Mouse (Mus musculus) left cerebral cortex, adult 2 months (tissue): ENCODE measurements around the gene 2310033P09Rik. TPM values are rescaled to one million over a fixed set of nuclear protein-coding genes. Genes with fewer than 3 reads are reported as not detected.

Experiments used
- DNase-seq, 2 experiments: peaks; one replicate each; pipeline ENCODE4 v3.0.0; 2021 to 2022; ENCODE audit warnings: low spot score in 2 of 2, mixed read lengths in 1 of 2; ENCODE audit errors: extremely low spot score in 1 of 2
- H3K27ac ChIP-seq: fragments of 200-600 bp; 2 replicates; pipeline ENCODE4 v1.8.1; 2022
- H3K4me3 ChIP-seq: fragments of 200-600 bp; 2 replicates; pipeline ENCODE4 v1.8.1; 2022
- CTCF ChIP-seq: fragments of 200-600 bp; IDR thresholded peaks from 2 replicates; pipeline ENCODE4 v1.8.1; 2022; ENCODE audit warnings: antibody characterized with exemption, mild to moderate bottlenecking, moderate library complexity
- intact Hi-C: fragments of 180-260 bp; cut with DNase I; formaldehyde crosslinking; loops from one replicate; pipeline ENCODE4 v1.15.1; 2025
- total RNA-seq, 2 experiments: library from RNA; stranded (reverse); gene quantifications; 2 replicates each; pipeline ENCODE4 v1.2.3; 2021

Gene 2310033P09Rik
- total RNA-seq, 2 experiments from 2014 or later, result 21.0 to 23.6 TPM

DNA sequence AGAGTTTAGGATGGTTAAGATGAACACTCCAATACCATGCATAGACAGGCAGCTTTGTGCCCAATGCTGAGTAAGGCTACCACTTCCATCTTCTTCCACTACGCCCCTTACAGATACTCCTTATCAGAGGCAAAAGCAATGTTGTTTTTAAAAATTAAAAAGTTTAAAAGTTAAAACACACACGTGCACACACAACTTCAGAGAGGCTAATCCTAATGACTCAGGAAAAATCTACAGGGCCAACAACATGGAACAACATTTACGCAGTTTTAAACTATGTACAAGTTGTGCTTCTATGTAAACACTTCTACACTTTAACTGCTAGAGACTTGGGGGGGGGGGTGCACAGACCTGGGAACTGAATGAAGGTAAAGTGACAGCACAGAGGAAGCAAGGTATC, 15.9 kb downstream of the 2310033P09Rik start:
- H3K4me3 ChIP-seq, result no peak overlapping the region
- DNase-seq, result no peak
- no peak for TF ChIP-seq CTCF
- intact Hi-C loops, result no loop called here
- no peak overlapping the region for H3K27ac ChIP-seq

DNA sequence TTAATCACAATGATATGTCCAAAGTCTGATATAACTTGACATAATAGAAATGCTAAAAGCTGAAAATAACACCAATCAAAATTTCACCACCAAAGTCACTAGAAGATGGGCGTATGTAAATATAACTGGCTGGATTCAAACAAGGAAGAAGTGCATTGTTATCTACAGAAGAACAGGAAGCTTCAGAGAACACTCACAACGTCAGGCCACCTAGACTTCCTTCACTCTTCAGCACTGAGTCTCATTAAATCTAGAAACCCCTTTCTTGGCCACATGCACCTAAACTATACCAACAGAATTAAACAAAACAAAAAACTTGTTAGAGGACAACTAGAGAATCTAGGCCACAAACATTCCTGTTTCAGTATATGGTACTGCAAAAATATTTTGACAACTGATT, 16.3 kb downstream of the 2310033P09Rik start:
- intact Hi-C loops, result no loop called here
- no peak for TF ChIP-seq CTCF
- no peak overlapping the region for H3K4me3 ChIP-seq
- no peak overlapping the region for H3K27ac ChIP-seq
- DNase-seq, result no peak

DNA sequence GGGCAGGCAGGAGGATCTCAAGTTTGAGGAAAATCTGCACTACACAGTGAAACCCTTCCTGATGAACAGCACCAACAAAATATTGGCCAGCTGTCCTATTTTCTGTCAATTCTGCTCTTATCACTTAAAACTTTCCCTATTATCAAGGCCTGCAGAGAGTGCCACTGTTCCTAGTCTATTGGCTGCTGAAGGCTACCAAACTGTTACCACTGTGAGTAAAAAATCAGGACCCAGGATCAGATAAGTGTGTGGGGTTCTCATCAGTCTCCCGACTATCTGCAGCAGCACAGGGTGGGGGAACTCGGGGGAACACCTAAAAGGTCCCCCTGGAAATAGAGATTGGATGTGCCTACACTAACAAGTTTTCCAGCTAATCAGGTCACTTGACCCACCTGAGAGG, 17.0 kb downstream of the 2310033P09Rik start:
- Histone ChIP-seq H3K4me3 (no peak overlapping the region), H3K27ac (no peak overlapping the region)
- intact Hi-C loops, result loop anchor here (5.0 kb wide), 1 partner anchor 262 kb away; no protein-coding TSS in a partner anchor
- DNase-seq, result no peak
- no peak for TF ChIP-seq CTCF

DNA sequence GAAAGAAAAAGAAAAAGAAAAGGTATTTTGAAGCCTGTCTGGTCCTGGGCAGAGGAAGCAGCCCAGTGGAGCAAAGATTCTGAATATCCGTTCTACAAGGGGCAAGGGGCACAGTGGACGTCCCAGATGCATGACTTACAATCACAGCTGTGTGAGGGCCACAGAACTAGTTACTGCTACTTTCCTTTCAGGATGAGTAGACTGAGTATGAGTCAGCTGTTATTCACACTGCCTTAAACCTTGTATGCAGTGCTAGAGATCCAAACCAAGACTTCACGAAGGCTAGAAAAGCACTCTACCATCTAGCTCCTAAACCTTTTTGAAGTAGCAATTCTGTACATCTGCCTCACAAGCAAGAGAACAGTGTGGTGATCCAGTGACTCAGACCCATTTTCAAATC, 18.1 kb downstream of the 2310033P09Rik start:
- TF ChIP-seq CTCF, result no peak
- no peak overlapping the region for H3K27ac ChIP-seq
- intact Hi-C loops, result loop anchor here (5.0 kb wide), 1 partner anchor 261 kb away; no protein-coding TSS in a partner anchor

DNA sequence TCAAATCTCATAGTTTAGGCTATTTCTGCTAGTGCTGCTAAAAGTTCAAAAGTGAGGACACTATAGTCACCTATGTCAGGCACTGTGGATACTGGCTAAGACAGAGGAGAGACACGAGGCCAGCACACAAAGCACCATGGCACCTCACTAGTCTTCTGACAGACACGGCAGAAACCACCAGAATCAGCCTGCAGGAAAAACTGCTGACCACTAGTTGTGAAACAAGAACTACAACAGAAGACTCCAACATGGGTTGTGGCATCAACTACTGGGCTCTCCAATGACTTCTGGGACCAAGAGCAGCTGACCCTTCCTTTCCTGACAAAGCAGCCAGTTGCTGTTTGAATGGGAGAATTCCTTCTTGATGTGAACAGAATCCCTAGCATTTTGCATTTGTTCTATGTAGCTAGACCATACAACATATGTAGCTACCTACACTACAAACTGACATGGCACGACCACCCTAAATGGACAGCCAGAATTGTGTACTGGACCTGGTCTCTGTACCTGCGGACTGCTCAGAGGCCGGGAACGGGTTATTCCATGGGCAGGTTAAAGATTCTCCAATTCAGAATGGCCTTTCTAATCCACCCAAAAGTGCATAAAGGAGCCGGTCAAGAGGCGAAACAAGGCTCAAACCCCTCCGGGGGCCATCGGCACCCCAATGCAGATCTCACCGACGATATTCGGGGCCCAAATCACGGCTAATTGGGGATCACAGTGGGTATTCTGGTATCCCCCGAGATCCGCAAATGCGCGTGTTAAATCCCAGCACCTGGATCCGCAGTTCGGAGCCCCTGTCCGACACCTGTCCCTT, 18.9 kb downstream of the 2310033P09Rik start:
- intact Hi-C loops, result loop anchor here (5.0 kb wide), 1 partner anchor 260 kb away; no protein-coding TSS in a partner anchor
- no peak for DNase-seq

More for the DNA sequence above, 18.1 kb downstream of the 2310033P09Rik start:
- H3K4me3 ChIP-seq, result peak overlapping the region; percentile 95
- no peak for DNase-seq

DNA sequence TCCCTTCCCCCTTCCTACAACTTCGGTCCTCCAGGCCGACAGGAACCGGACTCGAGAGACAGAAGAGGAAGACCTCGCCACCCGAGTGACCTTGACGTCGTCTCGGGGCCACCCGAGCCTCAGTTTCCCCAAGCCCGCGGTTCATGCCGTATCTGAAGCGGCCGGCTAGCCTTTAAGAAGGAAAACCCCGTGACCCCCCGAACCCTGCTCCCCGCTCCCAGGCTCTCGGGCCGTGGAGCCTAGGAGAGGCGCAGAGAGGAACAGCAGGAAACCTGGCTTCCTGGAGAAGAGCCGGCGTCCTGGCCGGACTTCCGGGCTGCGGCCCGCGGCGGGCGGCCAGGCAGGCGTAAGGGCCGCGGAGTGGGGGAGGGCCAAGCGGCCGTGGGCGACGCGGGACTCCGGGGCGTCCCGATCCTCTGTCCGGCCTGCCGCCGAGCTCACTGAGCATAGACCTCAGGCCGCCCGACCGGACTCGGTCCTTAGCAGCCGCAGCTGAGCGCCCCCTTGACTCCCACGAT, 19.5 kb downstream of the 2310033P09Rik start:
- TF ChIP-seq CTCF, result no peak
- Histone ChIP-seq H3K27ac (peak overlapping the region; percentile 98), H3K4me3 (peak overlapping the region; percentile 95)
- intact Hi-C loops, result loop anchor here (1.0 to 5.0 kb wide), 3 partner anchors 19 to 260 kb away; partner anchors contain the start of genes 2310033P09Rik and Iba57
- DNase-seq, result no peak

More for the DNA sequence above, 18.9 kb downstream of the 2310033P09Rik start:
- TF ChIP-seq CTCF, result no peak; the same call in 1 of the 2 replicates
- Histone ChIP-seq H3K4me3 (peak overlapping the region; percentile 95), H3K27ac (peak overlapping the region; percentile 98)

DNA sequence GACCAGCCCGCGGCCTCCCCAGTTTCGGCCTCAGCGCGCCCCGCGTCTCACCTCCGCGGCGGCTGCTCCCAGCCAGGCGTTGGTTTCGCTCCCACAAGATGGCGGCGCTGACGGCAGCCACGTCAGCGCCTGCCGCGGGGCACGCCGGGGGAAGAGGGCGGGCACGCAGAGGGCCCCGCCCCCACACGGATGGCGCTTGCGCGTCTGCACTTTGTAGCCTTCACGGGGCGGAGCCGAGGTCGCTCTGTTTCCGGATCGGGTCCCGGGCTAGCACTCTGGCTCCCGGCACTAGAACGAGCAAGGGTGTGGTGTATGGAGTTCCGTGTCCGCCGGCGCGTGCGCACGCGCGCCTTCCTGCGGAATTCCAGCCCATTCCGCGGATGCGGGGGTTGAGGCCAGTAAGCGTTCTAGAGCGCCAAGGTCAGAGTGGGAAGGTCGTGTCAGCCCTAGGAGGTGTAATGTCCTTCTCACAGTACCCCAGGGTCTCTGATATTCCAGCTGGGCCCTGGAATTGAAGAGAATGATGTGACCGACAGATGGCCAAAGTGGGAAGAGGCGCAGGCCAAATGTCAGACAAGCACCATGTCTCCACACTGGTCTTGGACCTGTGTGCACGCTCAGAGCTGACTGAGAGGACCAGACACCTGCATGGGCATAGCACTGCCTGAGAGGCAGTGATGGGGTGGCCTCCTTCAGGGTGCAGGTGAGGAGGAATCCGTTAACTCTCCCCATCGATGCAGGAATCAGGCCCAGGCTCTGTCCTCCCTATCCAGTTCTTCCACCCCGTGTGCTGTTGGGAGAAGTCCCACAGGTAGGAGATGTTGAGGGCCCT, 20.2 kb downstream of the 2310033P09Rik start, which contains the start of gene Arf1:
Gene Arf1 (minus strand): TSS at position 149 of the 832 bp plus-strand sequence.
- H3K27ac ChIP-seq, result peak within 1 kb of the TSS; percentile 98
- intact Hi-C loops, result loop anchor here (1.0 to 5.0 kb wide), 3 partner anchors 20 to 259 kb away; partner anchors contain the start of genes 2310033P09Rik and Iba57

DNA sequence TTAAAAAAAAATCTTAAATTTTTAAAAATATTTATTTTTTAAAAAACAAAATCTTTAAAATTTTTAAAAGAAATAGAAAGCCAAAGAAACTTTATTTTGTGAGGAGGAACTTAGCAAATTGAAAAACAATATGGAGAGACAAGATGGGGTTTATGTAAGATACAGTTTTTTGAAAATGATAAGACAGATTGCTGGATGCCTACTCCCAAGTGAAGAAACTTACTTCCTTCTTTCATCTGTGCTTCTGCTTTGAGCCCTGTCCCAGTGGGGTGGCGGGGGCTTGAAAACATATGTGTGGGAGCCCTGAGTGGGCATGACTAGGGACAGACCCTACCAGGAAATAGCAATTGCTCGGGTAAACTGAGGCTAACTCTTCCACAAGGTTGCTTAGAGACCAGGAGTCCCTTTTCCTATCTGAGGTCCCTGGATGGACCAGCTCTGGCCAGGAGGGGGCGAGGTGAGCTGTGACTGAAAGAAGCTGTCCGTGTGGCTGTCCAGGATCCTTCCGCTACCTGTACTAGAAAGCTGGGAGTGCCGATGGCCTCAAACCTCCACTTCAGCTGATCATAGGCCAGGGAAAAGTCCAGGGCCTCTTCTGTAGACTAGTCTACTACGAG, 22.1 kb downstream of the 2310033P09Rik start:
- TF ChIP-seq CTCF, result peak; percentile 71
- intact Hi-C loops, result loop anchor here (2.0 kb wide), 1 partner anchor 69 kb away; no protein-coding TSS in a partner anchor

More for the DNA sequence above, 20.2 kb downstream of the 2310033P09Rik start, which contains the start of gene Arf1:
- H3K4me3 ChIP-seq, result peak within 1 kb of the TSS; percentile 95
- peak; percentile 96 to 97 for DNase-seq
- TF ChIP-seq CTCF, result no peak

DNA sequence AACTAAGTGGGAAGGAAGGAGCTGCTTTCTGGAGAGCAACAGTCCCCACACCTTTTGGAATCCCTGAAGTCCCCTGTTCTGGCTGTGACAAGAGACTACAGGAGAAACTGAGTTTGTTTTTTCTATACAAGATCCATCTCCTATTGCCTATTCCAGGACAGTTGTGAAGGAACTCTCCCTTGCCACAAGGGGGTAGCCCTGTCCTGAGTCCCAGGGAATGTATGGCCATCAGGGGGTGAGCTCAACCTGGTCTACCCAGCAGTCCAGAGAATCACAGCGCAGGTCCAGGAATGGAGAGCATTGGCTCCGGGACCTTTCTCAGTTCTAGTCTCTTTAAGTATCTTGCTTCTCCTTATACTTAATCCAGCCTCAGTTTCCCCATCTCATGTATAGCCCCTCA, 24.7 kb downstream of the 2310033P09Rik start:
- no peak for TF ChIP-seq CTCF
- intact Hi-C loops, result no loop called here
- no peak for DNase-seq
- H3K27ac ChIP-seq, result no peak overlapping the region
- no peak overlapping the region for H3K4me3 ChIP-seq

More for the DNA sequence above, 22.1 kb downstream of the 2310033P09Rik start:
- DNase-seq, result peak in 1 of 2 experiments; percentile 56
- Histone ChIP-seq H3K27ac (no peak overlapping the region), H3K4me3 (no peak overlapping the region)

DNA sequence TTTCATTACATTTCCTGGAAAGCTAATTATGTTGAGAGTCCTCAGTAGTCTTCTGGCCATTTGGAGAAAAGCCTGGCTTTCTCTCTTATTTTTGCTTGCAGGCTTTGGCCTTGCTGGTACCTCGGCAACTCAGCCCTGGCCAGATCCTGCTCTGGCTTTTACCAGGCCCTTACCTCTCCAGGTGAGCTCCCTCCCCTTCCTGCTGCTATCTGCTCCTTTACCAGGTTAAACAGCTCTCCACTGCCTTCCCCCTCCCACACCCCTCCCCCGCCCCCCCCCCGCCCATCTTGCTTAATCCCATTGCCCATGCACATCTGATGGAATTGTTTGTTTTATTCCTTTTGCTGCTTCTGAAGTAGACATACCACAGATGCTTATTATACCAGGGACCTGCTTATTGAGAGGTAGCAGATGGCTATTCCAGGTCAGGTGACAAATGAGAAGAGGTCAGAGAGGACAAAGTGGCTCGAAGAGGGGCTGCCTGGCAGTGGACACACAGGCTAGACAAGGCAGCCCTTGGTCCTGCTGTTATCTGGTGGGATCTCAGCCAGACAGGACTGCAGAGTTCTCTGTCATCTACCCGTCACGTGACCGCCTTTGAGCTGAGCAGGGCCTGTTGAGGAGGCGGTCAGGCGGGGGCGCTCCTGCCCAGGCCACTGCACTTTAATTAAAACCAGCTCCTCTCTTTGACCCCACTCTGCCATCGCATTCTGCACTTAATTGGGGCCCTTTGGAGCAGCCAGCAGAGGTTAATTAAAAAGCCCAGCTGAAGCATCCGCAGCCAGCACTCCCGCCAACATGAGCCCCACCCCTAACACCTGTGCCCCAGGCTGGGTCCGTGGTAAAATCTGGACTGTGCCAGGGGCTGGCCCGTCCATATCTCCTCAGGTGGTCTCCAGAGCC, 30.7 kb downstream of the 2310033P09Rik start:
- peak; percentile 49 for TF ChIP-seq CTCF
- peak; percentile 39 to 52 for DNase-seq
- H3K4me3 ChIP-seq, result no peak overlapping the region
- H3K27ac ChIP-seq, result no peak overlapping the region
- intact Hi-C loops, result loop anchor here (1.0 kb wide), 1 partner anchor 60 kb away; no protein-coding TSS in a partner anchor
